Comparison of ENCODE assay signal across 7 mouse cellular contexts in genomic region chr2:84890045-84890340, GRCm38 (mm10). TPM values are rescaled to one million over a fixed set of nuclear protein-coding genes. Genes with fewer than 3 reads are reported as not detected.
DNase-seq lines count a peak whose midpoint lies in the region; ATAC-seq and TF ChIP-seq lines count a peak whose summit lies in the region.

No protein-coding gene starts in this region.

- WGBS in heart, postnatal 0 days: 1% methylated on average over 5 of the region's 5 CpGs

- H3K4me2 ChIP-seq in heart, postnatal 0 days (ENCODE audit: low read depth, low read length): no peak overlapping the region

- DNase-seq in ES-E14 (ENCODE audit: low read depth, low spot score): no peak
- DNase-seq in adrenal gland, adult 8-10 months: peak; percentile 73
- peak; percentile 76 for DNase-seq in embryo, embryonic 9.5 days (ENCODE audit: extremely low spot score)
- DNase-seq in heart, postnatal 0 days (ENCODE audit: low spot score): peak; percentile 63
- peak; percentile 75 for DNase-seq in layer of hippocampus, adult 9-11 months
- peak; percentile 65 for DNase-seq in spleen, adult 12 weeks (ENCODE audit: low spot score)

- no peaks in the 10 kb centered on the region for H3K9me3 ChIP-seq in ES-E14 (ENCODE audit: control insufficient read depth, insufficient read depth, low read depth, low read length)
- no peaks in the 10 kb centered on the region for H3K9me3 ChIP-seq in heart, postnatal 0 days (replicated peaks; ENCODE audit: control insufficient read depth, low read length)

- peaks cover 0 to 12% of the 10 kb centered on the region in 2 experiments; a peak in 2 of 4 replicates for H3K4me1 ChIP-seq in ES-E14 (ENCODE audit: control insufficient read depth in 2 of 2, insufficient read depth in 2 of 2, low read length in 2 of 2, poor library complexity in 1 of 2)
- peaks cover 20% of the 10 kb centered on the region; the same call in 1 of the 2 replicates for H3K4me1 ChIP-seq in heart, postnatal 0 days (ENCODE audit: control insufficient read depth, insufficient read depth)

- peak; percentile 83 for TF ChIP-seq CTCF in heart, postnatal 0 days (IDR thresholded peaks at IDR 0.05; ENCODE audit: low read depth)

- H3K27ac ChIP-seq in ES-E14 (ENCODE audit: insufficient read depth, low read depth, low read length, poor library complexity, severe bottlenecking): no peak overlapping the region
- H3K27ac ChIP-seq in heart, postnatal 0 days (ENCODE audit: low read depth): no peak overlapping the region

- in situ Hi-C loops in ES-E14 (cut with MboI; ENCODE audit: low sequenced_read_pairs in 2 of 2, unreplicated experiment in 2 of 2): no loop called here

- no peak for TF ChIP-seq EP300 in heart, postnatal 0 days (IDR thresholded peaks at IDR 0.05; ENCODE audit: low read depth)

- H3K9ac ChIP-seq in ES-E14 (ENCODE audit: insufficient read depth, low read depth, low read length, poor library complexity, severe bottlenecking): no peak overlapping the region
- H3K9ac ChIP-seq in heart, postnatal 0 days (replicated peaks; ENCODE audit: low read depth, low read length): no peak overlapping the region

- peak; percentile 42; the same call in 1 of the 2 replicates for ATAC-seq in heart, postnatal 0 days (ENCODE audit: insufficient read depth, low read depth)
- ATAC-seq in megakaryocyte, adult 5-6 weeks (ENCODE audit: poor library complexity, severe bottlenecking): peak; percentile 71

- H3K36me3 ChIP-seq in ES-E14 (ENCODE audit: control insufficient read depth, insufficient read depth, low read length, poor library complexity, severe bottlenecking): no peaks in the 10 kb centered on the region
- H3K36me3 ChIP-seq in heart, postnatal 0 days (replicated peaks; ENCODE audit: control insufficient read depth, insufficient read depth, low read length): no peaks in the 10 kb centered on the region

- H3K27me3 ChIP-seq in heart, postnatal 0 days (ENCODE audit: control insufficient read depth, insufficient read depth, low read length): peaks cover 56% of the 10 kb centered on the region

- H3K4me3 ChIP-seq in ES-E14 (ENCODE audit: insufficient read depth in 1 of 2, low read depth in 1 of 2, low read length in 2 of 2, poor library complexity in 1 of 2, severe bottlenecking in 1 of 2): no peak overlapping the region
- no peak overlapping the region for H3K4me3 ChIP-seq in heart, postnatal 0 days (ENCODE audit: low read depth, low read length)

TF ChIP-seq in ES-E14, 5 proteins besides CTCF, POLR2A, EP300 and RAD21:
- TF ChIP-seq ZNF384 (IDR thresholded peaks at IDR 0.05; ENCODE audit: low read depth, low read length): no peak
- TF ChIP-seq ZC3H11A (IDR thresholded peaks at IDR 0.05; ENCODE audit: borderline replicate concordance, low read depth, low read length): 0 out of 2 replicates have a peak, but pooled peaks have one; percentile 14
- no peak for TF ChIP-seq MAFK (IDR thresholded peaks at IDR 0.05; ENCODE audit: insufficient read depth, low read depth, low read length)
- no peak for TF ChIP-seq CHD2 (IDR thresholded peaks at IDR 0.05; ENCODE audit: low read depth, low read length)
- no peak for TF ChIP-seq HCFC1 (IDR thresholded peaks at IDR 0.05; ENCODE audit: borderline replicate concordance, insufficient read depth, low read length)
TF ChIP-seq in ES-E14: peak in this region for 1.

RNA-seq across cellular contexts. Expression of gene Rtn4rl2, which starts 3.5 kb away (rescaled TPM):
- total RNA-seq in ES-E14 (2012; rRNA removed): 0.79 and 0.80 TPM in 2 replicates
- 1 to 10 TPM; 1.2 to 1.8 (median 1.6) TPM for total RNA-seq in adrenal gland, adult 8-10 months (2022)
- 1.6 and 9.2 TPM in 2 replicates for total RNA-seq in heart, postnatal 0 days (2014; rRNA removed; ENCODE audit: low replicate concordance)
- 0.91 and 1.1 TPM in 2 replicates for polyA plus RNA-seq in heart, postnatal 0 days (2015; fragmentation: Nextera tagmentation; extraction: Ambion mirVana)
- total RNA-seq in megakaryocyte, adult 5-6 weeks (2015): not detected in 2 replicates
- total RNA-seq in megakaryocyte, adult 5-6 weeks (2017): not detected in 2 replicates

RNA-seq across cellular contexts. Expression of gene Slc43a3, which starts 46.4 kb away (rescaled TPM):
- total RNA-seq in ES-E14 (2012; rRNA removed): 12.9 and 13.8 TPM in 2 replicates
- 10 to 100 TPM; 63.1 to 81.5 (median 75.7) TPM for total RNA-seq in adrenal gland, adult 8-10 months (2022)
- total RNA-seq in heart, postnatal 0 days (2014; rRNA removed; ENCODE audit: low replicate concordance): 101 and 140 TPM in 2 replicates
- polyA plus RNA-seq in heart, postnatal 0 days (2015; fragmentation: Nextera tagmentation; extraction: Ambion mirVana): 43.0 and 43.5 TPM in 2 replicates
- total RNA-seq in megakaryocyte, adult 5-6 weeks (2015): 51.4 and 53.0 TPM in 2 replicates
- total RNA-seq in megakaryocyte, adult 5-6 weeks (2017): 41.9 and 45.2 TPM in 2 replicates

RNA-seq across cellular contexts. Expression of gene Slc43a1, which starts 51.3 kb away (rescaled TPM):
- 30.2 and 47.0 TPM in 2 replicates for total RNA-seq in ES-E14 (2012; rRNA removed)
- total RNA-seq in adrenal gland, adult 8-10 months (2022): 1 to 10 TPM; 3.0 to 7.5 (median 5.5) TPM
- 3.9 and 14.1 TPM in 2 replicates for total RNA-seq in heart, postnatal 0 days (2014; rRNA removed; ENCODE audit: low replicate concordance)
- 2.8 and 2.9 TPM in 2 replicates for polyA plus RNA-seq in heart, postnatal 0 days (2015; fragmentation: Nextera tagmentation; extraction: Ambion mirVana)
- total RNA-seq in megakaryocyte, adult 5-6 weeks (2015): 3.7 and 5.2 TPM in 2 replicates
- 1.6 and 3.1 TPM in 2 replicates for total RNA-seq in megakaryocyte, adult 5-6 weeks (2017)
